7 mouse cellular contexts compared by ENCODE assay signal in genomic region chr4:132532496-132532895, GRCm38 (mm10). TPM values are rescaled to one million over a fixed set of nuclear protein-coding genes. Genes with fewer than 3 reads are reported as not detected.
DNase-seq lines count a peak whose midpoint lies in the region; ATAC-seq and TF ChIP-seq lines count a peak whose summit lies in the region.

No protein-coding gene starts in this region.

- dilution Hi-C loops in CH12.LX (cut with MboI; ENCODE audit: extremely low pct_ligation_motif_present, extremely low pct_unique_long_range_greater_than_20kb, low sequenced_read_pairs), result no loop called here

- no peak for ATAC-seq in forebrain, embryonic 12.5 days (ENCODE audit: low FRiP score)
- peak; percentile 38 for ATAC-seq in megakaryocyte-erythroid progenitor cell, adult 5-6 weeks (replicated peaks; ENCODE audit: low FRiP score, low TSS enrichment, poor library complexity, severe bottlenecking)

- H3K27ac ChIP-seq in CH12.LX (ENCODE audit: insufficient read depth, low read depth) (peak overlapping the region; percentile 86; the same call in 1 of the 2 replicates), ES-E14 (ENCODE audit: insufficient read depth, low read depth, low read length, poor library complexity, severe bottlenecking) (peak overlapping the region; percentile 85)
- H3K27ac ChIP-seq in forebrain, embryonic 12.5 days, result peak overlapping the region; percentile 92

- H3K36me3 ChIP-seq in CH12.LX (replicated peaks in 1 of 2; ENCODE audit: control insufficient read depth in 1 of 2, insufficient read depth in 1 of 2, low read length in 1 of 2), result peaks cover 0 to 30% of the 10 kb centered on the region in 2 experiments
- peaks cover 12% of the 10 kb centered on the region; the same call in 1 of the 2 replicates for H3K36me3 ChIP-seq in ES-E14 (ENCODE audit: control insufficient read depth, insufficient read depth, low read length, poor library complexity, severe bottlenecking)
- H3K36me3 ChIP-seq in forebrain, embryonic 12.5 days (replicated peaks), result peaks cover 20% of the 10 kb centered on the region

- no peaks in the 10 kb centered on the region for H3K9me3 ChIP-seq in CH12.LX (replicated peaks; ENCODE audit: low read length)
- no peaks in the 10 kb centered on the region for H3K9me3 ChIP-seq in ES-E14 (ENCODE audit: control insufficient read depth, insufficient read depth, low read depth, low read length)
- no peaks in the 10 kb centered on the region for H3K9me3 ChIP-seq in forebrain, embryonic 12.5 days

- no peak for TF ChIP-seq EP300 in CH12.LX (IDR thresholded peaks at IDR 0.05; ENCODE audit: low read length)

- no peak for DNase-seq in CH12.LX (ENCODE audit: extremely low read depth)
- no peak for DNase-seq in ES-E14 (ENCODE audit: low read depth, low spot score)
- peak; percentile 66 for DNase-seq in kidney, adult 11 months
- DNase-seq in right cerebral cortex, postnatal 36 days (ENCODE audit: low spot score in 2 of 2), result no peak
- DNase-seq in layer of hippocampus, adult 11-12 months (ENCODE audit: low spot score), result no peak

- H3K4me2 ChIP-seq in CH12.LX (ENCODE audit: insufficient read depth, low read depth, poor library complexity, severe bottlenecking), result peak overlapping the region; percentile 69
- H3K4me2 ChIP-seq in forebrain, embryonic 12.5 days, result peak overlapping the region; percentile 79

- H3K4me3 ChIP-seq in CH12.LX (replicated peaks in 1 of 3; ENCODE audit: low read depth in 2 of 3, low read length in 2 of 3, poor library complexity in 1 of 3) (peak overlapping the region; percentile 78 to 92 (median 89)), ES-E14 (ENCODE audit: insufficient read depth in 1 of 2, low read depth in 1 of 2, low read length in 2 of 2, poor library complexity in 1 of 2, severe bottlenecking in 1 of 2) (peak overlapping the region; percentile 77 to 97)
- peak overlapping the region; percentile 78 for H3K4me3 ChIP-seq in forebrain, embryonic 12.5 days (replicated peaks)

- H3K27me3 ChIP-seq in CH12.LX (replicated peaks), result no peaks in the 10 kb centered on the region
- no peaks in the 10 kb centered on the region for H3K27me3 ChIP-seq in forebrain, embryonic 12.5 days

- TF ChIP-seq POLR2A in CH12.LX (IDR thresholded peaks at IDR 0.05; ENCODE audit: low read depth, low read length), result no peak

- H3K4me1 ChIP-seq in CH12.LX (ENCODE audit: control insufficient read depth in 1 of 2, insufficient read depth in 2 of 2) (peaks cover 7 to 33% of the 10 kb centered on the region in 2 experiments), ES-E14 (ENCODE audit: control insufficient read depth in 2 of 2, insufficient read depth in 2 of 2, low read length in 2 of 2, poor library complexity in 1 of 2) (peaks cover 7 to 8% of the 10 kb centered on the region in 2 experiments)
- H3K4me1 ChIP-seq in forebrain, embryonic 12.5 days, result peaks cover 38% of the 10 kb centered on the region

- no peak for TF ChIP-seq CTCF in CH12.LX (conservative IDR thresholded peaks at IDR 0.05 in 1 of 2, IDR thresholded peaks at IDR 0.05 in 1 of 2; ENCODE audit: low read depth in 2 of 2, low read length in 2 of 2)

- TF ChIP-seq RAD21 in CH12.LX (IDR thresholded peaks at IDR 0.05; ENCODE audit: low read depth, low read length), result no peak

- H3K9ac ChIP-seq in CH12.LX (ENCODE audit: insufficient read depth, low read depth), result peak overlapping the region; percentile 96
- H3K9ac ChIP-seq in ES-E14 (ENCODE audit: insufficient read depth, low read depth, low read length, poor library complexity, severe bottlenecking), result peak overlapping the region; percentile 89
- peak overlapping the region; percentile 89 for H3K9ac ChIP-seq in forebrain, embryonic 12.5 days

- H3K79me2 ChIP-seq in CH12.LX (replicated peaks; ENCODE audit: control insufficient read depth, extremely low read depth, insufficient read depth, poor library complexity, severe bottlenecking), result peaks cover 25% of the 10 kb centered on the region

- in situ Hi-C loops in CH12.LX (cut with MboI; ENCODE audit: low pct_ligation_motif_present, low pct_unique_long_range_greater_than_20kb, low sequenced_read_pairs), result no loop called here
- in situ Hi-C loops in ES-E14 (cut with MboI; ENCODE audit: low sequenced_read_pairs in 2 of 2, unreplicated experiment in 2 of 2), result no loop called here

- 34% methylated on average over 5 of the region's 5 CpGs for WGBS in forebrain, embryonic 12.5 days

TF ChIP-seq in CH12.LX, 34 proteins besides CTCF, POLR2A, EP300 and RAD21 (continues in another document):
- TF ChIP-seq MXI1 (IDR thresholded peaks at IDR 0.05; ENCODE audit: low read depth, low read length) (peak; percentile 80), UBTF (IDR thresholded peaks at IDR 0.05; ENCODE audit: low read depth, low read length) (no peak), IRF4 (IDR thresholded peaks at IDR 0.05; ENCODE audit: low read depth, low read length) (no peak), RCOR1 (conservative IDR thresholded peaks at IDR 0.05; ENCODE audit: low read depth, low read length) (no peak), E2F4 (IDR thresholded peaks at IDR 0.05; ENCODE audit: insufficient replicate concordance, low read depth, low read length) (no peak), BHLHE40 (IDR thresholded peaks at IDR 0.05; ENCODE audit: low read depth, low read length) (no peak), USF2 (conservative IDR thresholded peaks at IDR 0.05; ENCODE audit: low read depth, low read length) (no peak), NRF1 (IDR thresholded peaks at IDR 0.05; ENCODE audit: low read depth, low read length) (no peak), MAX (IDR thresholded peaks at IDR 0.05; ENCODE audit: low read length) (peak; percentile 88), JUND (conservative IDR thresholded peaks at IDR 0.05; ENCODE audit: low read depth, low read length) (no peak), SIN3A (IDR thresholded peaks at IDR 0.05; ENCODE audit: low read length) (no peak; the same call in none of the 2 replicates), JUN (IDR thresholded peaks at IDR 0.05; ENCODE audit: insufficient read depth, low read depth, low read length) (no peak), TBP (conservative IDR thresholded peaks at IDR 0.05; ENCODE audit: low read depth, low read length) (no peak), MYC (IDR thresholded peaks at IDR 0.05; ENCODE audit: low read depth, low read length) (peak; percentile 96)

TF ChIP-seq in ES-E14, 5 proteins besides CTCF, POLR2A, EP300 and RAD21:
- TF ChIP-seq ZNF384 (IDR thresholded peaks at IDR 0.05; ENCODE audit: low read depth, low read length) (no peak), HCFC1 (IDR thresholded peaks at IDR 0.05; ENCODE audit: borderline replicate concordance, insufficient read depth, low read length) (no peak), MAFK (IDR thresholded peaks at IDR 0.05; ENCODE audit: insufficient read depth, low read depth, low read length) (no peak), CHD2 (IDR thresholded peaks at IDR 0.05; ENCODE audit: low read depth, low read length) (no peak), ZC3H11A (IDR thresholded peaks at IDR 0.05; ENCODE audit: borderline replicate concordance, low read depth, low read length) (no peak)

RNA-seq across cellular contexts. Expression of gene Atpif1, which starts 1.0 kb away (rescaled TPM):
- total RNA-seq in CH12.LX (2012; rRNA removed) (263 and 292 TPM in 2 replicates), CH12.LX (2014; rRNA removed) (342 and 353 TPM in 2 replicates), ES-E14 (2012; rRNA removed) (485 and 496 TPM in 2 replicates)
- polyA plus RNA-seq in CH12.LX (2012; ENCODE audit: insufficient read length, low read depth), result 397 TPM in 2 replicates
- 1,084 and 1,150 TPM in 2 replicates for polyA plus RNA-seq in forebrain, embryonic 12.5 days (2016; fragmentation: Nextera tagmentation; extraction: Ambion mirVana)
- total RNA-seq in megakaryocyte-erythroid progenitor cell, adult 5-6 weeks (2014; fragmentation: Nextera tagmentation), result 1,479 and 1,723 TPM in 2 replicates
- total RNA-seq in megakaryocyte-erythroid progenitor cell, adult 5-6 weeks (2017), result 2,914 and 3,482 TPM in 2 replicates

RNA-seq across cellular contexts. Expression of gene Dnajc8, which starts 2.9 kb away (rescaled TPM):
- 117 and 129 TPM in 2 replicates for total RNA-seq in CH12.LX (2012; rRNA removed)
- 187 and 189 TPM in 2 replicates for total RNA-seq in CH12.LX (2014; rRNA removed)
- polyA plus RNA-seq in CH12.LX (2012; ENCODE audit: insufficient read length, low read depth), result 319 and 325 TPM in 2 replicates
- 127 and 167 TPM in 2 replicates for total RNA-seq in ES-E14 (2012; rRNA removed)
- polyA plus RNA-seq in forebrain, embryonic 12.5 days (2016; fragmentation: Nextera tagmentation; extraction: Ambion mirVana), result 188 and 201 TPM in 2 replicates
- 160 and 183 TPM in 2 replicates for total RNA-seq in megakaryocyte-erythroid progenitor cell, adult 5-6 weeks (2014; fragmentation: Nextera tagmentation)
- 481 and 593 TPM in 2 replicates for total RNA-seq in megakaryocyte-erythroid progenitor cell, adult 5-6 weeks (2017)

RNA-seq across cellular contexts. Expression of gene Sesn2, which starts 22.2 kb away (rescaled TPM):
- 44.3 and 68.1 TPM in 2 replicates for total RNA-seq in CH12.LX (2012; rRNA removed)
- 35.4 and 35.6 TPM in 2 replicates for total RNA-seq in CH12.LX (2014; rRNA removed)
- polyA plus RNA-seq in CH12.LX (2012; ENCODE audit: insufficient read length, low read depth), result 31.5 and 40.1 TPM in 2 replicates
- 75.8 and 96.1 TPM in 2 replicates for total RNA-seq in ES-E14 (2012; rRNA removed)
- 7.6 and 11.3 TPM in 2 replicates for polyA plus RNA-seq in forebrain, embryonic 12.5 days (2016; fragmentation: Nextera tagmentation; extraction: Ambion mirVana)
- total RNA-seq in megakaryocyte-erythroid progenitor cell, adult 5-6 weeks (2014; fragmentation: Nextera tagmentation), result 7.3 and 9.3 TPM in 2 replicates
- total RNA-seq in megakaryocyte-erythroid progenitor cell, adult 5-6 weeks (2017), result 2.6 and 3.8 TPM in 2 replicates

RNA-seq across cellular contexts. Expression of gene Ptafr, which starts 31.4 kb away (rescaled TPM):
- total RNA-seq in CH12.LX (2012; rRNA removed), result 0.04 TPM in 1 of 2 replicates, not detected in the other
- total RNA-seq in CH12.LX (2014; rRNA removed), result 0.31 and 0.34 TPM in 2 replicates
- 0.65 and 1.1 TPM in 2 replicates for polyA plus RNA-seq in CH12.LX (2012; ENCODE audit: insufficient read length, low read depth)
- 0.26 and 0.40 TPM in 2 replicates for total RNA-seq in ES-E14 (2012; rRNA removed)
- 0.40 and 0.45 TPM in 2 replicates for polyA plus RNA-seq in forebrain, embryonic 12.5 days (2016; fragmentation: Nextera tagmentation; extraction: Ambion mirVana)
- total RNA-seq in megakaryocyte-erythroid progenitor cell, adult 5-6 weeks (2014; fragmentation: Nextera tagmentation), result not detected in 2 replicates
- 0.23 TPM in 1 of 2 replicates, not detected in the other for total RNA-seq in megakaryocyte-erythroid progenitor cell, adult 5-6 weeks (2017)
